Mouse (Mus musculus) macrophage (primary cell): ENCODE measurements around the gene Npy4r. TPM values are rescaled to one million over a fixed set of nuclear protein-coding genes. Genes with fewer than 3 reads are reported as not detected.

Experiments
- polyA plus RNA-seq: library from polyadenylated mRNA; stranded (reverse); fragments of 250-400 nt; gene quantifications from 3 replicates; pipeline ENCODE4 v1.2.4, GENCODE M21; 2018; ENCODE audit warnings: inconsistent platforms

The Npy4r gene
- polyA plus RNA-seq, 1 experiment from 2014 or later: not detected

Other genes starting within 250 kb of the Npy4r start
- gene Gdf10, start 228.9 kb downstream of the Npy4r start, polyA plus RNA-seq: not detected in 3 replicates
- not detected in 3 replicates for gene Gdf2, start 211.4 kb downstream of the Npy4r start, polyA plus RNA-seq
- not detected in 3 replicates for gene Rbp3, start 198.5 kb downstream of the Npy4r start, polyA plus RNA-seq
- not detected in 3 replicates for gene Zfp488, start 173.7 kb downstream of the Npy4r start, polyA plus RNA-seq
- not detected in 3 replicates for gene Gm30083, start 137.3 kb downstream of the Npy4r start, polyA plus RNA-seq
- gene Gm5460, start 135.7 kb downstream of the Npy4r start, polyA plus RNA-seq: not detected in 3 replicates
- not detected in 3 replicates for gene Antxrl, start 99.8 kb downstream of the Npy4r start, polyA plus RNA-seq
- not detected in 3 replicates for gene Anxa8, start 66.5 kb downstream of the Npy4r start, polyA plus RNA-seq
- not detected in 3 replicates for gene A630023A22Rik, start 49.7 kb downstream of the Npy4r start, polyA plus RNA-seq
- gene Gprin2, start 49.2 kb upstream of the Npy4r start, polyA plus RNA-seq: not detected in 3 replicates
- not detected in 3 replicates for gene Syt15, start 67.1 kb upstream of the Npy4r start, polyA plus RNA-seq
- gene Shld2, start 158.0 kb upstream of the Npy4r start, polyA plus RNA-seq: 5.9 to 7.5 TPM (median 7.1 TPM) in 3 replicates
- 110 to 176 TPM (median 161 TPM) in 3 replicates for gene Glud1, start 158.2 kb upstream of the Npy4r start, polyA plus RNA-seq
- not detected in 3 replicates for gene Fam25c, start 202.9 kb upstream of the Npy4r start, polyA plus RNA-seq
- gene Sncg, start 222.3 kb upstream of the Npy4r start, polyA plus RNA-seq: not detected in 3 replicates
- gene Mmrn2, start 223.0 kb upstream of the Npy4r start, polyA plus RNA-seq: 0.07 to 0.11 TPM in 2 of 3 replicates, not detected in the other